Mouse (Mus musculus): ENCODE data around the gene Notch2. TPM values are rescaled to one million over a fixed set of nuclear protein-coding genes. Genes with fewer than 3 reads are reported as not detected.
A peak's percentile ranks its signal among the peaks of the same experiment; 100 is the strongest.
"Not testable (repeated sequence)": the region's sequence is repeated elsewhere in the genome, so short reads cannot be mapped to it uniquely, and the experiment has no call there.

Notch2 gene
- polyA plus RNA-seq, 1 experiment from 2014 or later = 15.6 TPM

DNA sequence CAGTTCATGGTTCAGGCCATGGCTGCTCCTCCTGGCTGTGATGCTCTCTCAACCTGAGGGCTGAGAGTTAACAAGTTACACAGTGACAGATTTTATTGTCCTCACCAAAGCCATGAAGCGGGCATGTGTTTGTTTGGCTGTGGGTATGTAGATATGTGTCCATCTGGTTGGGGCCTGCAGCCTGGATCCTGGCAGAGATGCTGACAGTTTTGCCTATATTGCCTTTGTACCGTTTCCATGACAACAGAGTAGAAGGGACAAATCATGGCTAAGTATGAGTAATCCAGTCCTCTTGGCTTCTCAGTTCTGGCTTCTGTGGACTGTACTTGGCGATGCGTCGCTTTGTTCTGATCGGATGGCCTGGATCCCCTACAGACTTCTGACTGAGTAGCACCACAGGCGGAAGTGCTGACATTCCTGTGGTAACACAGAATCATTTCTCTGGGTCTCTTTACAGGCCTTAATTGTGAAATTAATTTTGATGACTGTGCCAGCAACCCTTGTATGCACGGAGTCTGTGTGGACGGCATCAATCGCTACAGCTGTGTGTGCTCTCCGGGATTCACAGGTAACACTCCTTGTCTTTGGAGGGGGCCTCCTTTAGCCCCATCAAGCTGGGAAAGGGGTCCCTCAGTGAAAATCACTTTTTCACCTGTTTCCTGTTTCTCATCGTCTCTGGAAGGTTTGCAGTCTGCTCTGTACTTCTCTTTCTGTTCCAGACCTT is 93.4 kb downstream of the Notch2 start:
- Histone ChIP-seq H3K27me3 (ENCODE audit: insufficient read depth, poor library complexity, severe bottlenecking) (peaks cover 15% of the 10 kb centered on the region), H3K4me1 (replicated peaks) (peaks cover 32% of the 10 kb centered on the region), H3K36me3 (peaks cover 89% of the 10 kb centered on the region), H3K9me3 (peaks cover 13% of the 10 kb centered on the region), H3K27ac (no peak overlapping the region), H3K4me3 (no peak overlapping the region)
- 87% methylated on average over 12 of the region's 12 CpGs for WGBS
- DNase-seq (ENCODE audit: low spot score) = no peak

GRCm38 (mm10) chr3:98108416-98108815 is 95.1 kb downstream of the Notch2 start:
- Histone ChIP-seq H3K4me3 (no peak overlapping the region), H3K36me3 (peaks cover 89% of the 10 kb centered on the region), H3K4me1 (replicated peaks) (peaks cover 32% of the 10 kb centered on the region), H3K27me3 (ENCODE audit: insufficient read depth, poor library complexity, severe bottlenecking) (0 out of 2 replicates have a peak, but pooled peaks cover 10% of the 10 kb centered on the region), H3K27ac (no peak overlapping the region), H3K9me3 (no peaks in the 10 kb centered on the region)
- no peak for DNase-seq (ENCODE audit: low spot score)
- WGBS = 87% methylated on average over 4 of the region's 4 CpGs

DNA sequence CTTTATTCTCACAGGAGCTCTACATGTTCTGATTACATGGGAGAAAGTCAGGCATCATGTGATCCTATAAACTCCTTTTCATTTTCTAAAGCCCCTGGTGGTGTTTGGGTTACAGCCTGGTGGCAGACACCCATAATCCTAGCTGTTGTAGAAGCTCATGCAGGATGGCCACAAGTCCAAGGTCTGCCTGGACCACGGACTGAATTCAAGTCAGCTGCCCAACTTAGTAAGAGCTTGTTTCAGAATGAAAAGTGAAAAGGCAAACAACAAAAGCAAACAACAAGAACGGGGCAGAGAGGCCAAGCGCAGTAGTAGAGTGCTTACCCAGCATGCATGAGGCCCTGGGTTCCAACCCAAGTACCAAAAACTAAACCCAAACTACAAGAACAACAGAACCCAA is 95.5 kb downstream of the Notch2 start:
- H3K27me3 ChIP-seq (ENCODE audit: insufficient read depth, poor library complexity, severe bottlenecking) = 0 out of 2 replicates have a peak, but pooled peaks cover 10% of the 10 kb centered on the region
- H3K4me1 ChIP-seq (replicated peaks) = peaks cover 31% of the 10 kb centered on the region
- H3K9me3 ChIP-seq = no peaks in the 10 kb centered on the region
- H3K4me3 ChIP-seq = no peak overlapping the region
- H3K36me3 ChIP-seq = peaks cover 89% of the 10 kb centered on the region
- WGBS = 88% methylated on average over 3 of the region's 3 CpGs
- H3K27ac ChIP-seq = no peak overlapping the region
- no peak for DNase-seq (ENCODE audit: low spot score)

DNA sequence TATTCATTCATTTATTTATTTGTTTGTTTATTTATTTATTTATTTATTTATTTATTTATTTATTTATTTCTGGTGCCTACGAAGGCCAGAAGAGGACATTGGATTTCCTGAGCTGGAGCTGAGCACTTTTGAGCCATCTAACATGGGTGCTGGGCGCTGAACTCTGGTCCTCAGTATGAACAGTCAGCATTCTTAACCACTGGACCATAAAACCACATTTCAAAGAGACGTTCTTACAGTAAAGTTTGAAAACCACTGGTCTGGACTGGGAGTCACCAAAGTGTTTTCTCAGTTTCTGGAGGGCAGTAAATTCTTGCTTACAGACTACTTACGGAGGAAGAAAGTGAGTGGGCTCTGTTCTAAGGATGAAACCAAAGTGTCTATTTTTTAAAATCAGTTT is 97.3 kb downstream of the Notch2 start:
- no peak for DNase-seq (ENCODE audit: low spot score)
- 85% methylated on average over 4 of the region's 4 CpGs for WGBS
- Histone ChIP-seq H3K9me3 (no peaks in the 10 kb centered on the region), H3K36me3 (peaks cover 89% of the 10 kb centered on the region), H3K4me1 (replicated peaks) (peaks cover 14% of the 10 kb centered on the region), H3K27ac (no peak overlapping the region), H3K27me3 (ENCODE audit: insufficient read depth, poor library complexity, severe bottlenecking) (0 out of 2 replicates have a peak, but pooled peaks cover 10% of the 10 kb centered on the region), H3K4me3 (no peak overlapping the region)

GRCm38 (mm10) chr3:98118252-98118651 is 104.9 kb downstream of the Notch2 start:
- DNase-seq (ENCODE audit: low spot score) = no peak
- Histone ChIP-seq H3K4me3 (no peak overlapping the region), H3K36me3 (peaks cover 93% of the 10 kb centered on the region), H3K27me3 (ENCODE audit: insufficient read depth, poor library complexity, severe bottlenecking) (no peaks in the 10 kb centered on the region), H3K27ac (no peak overlapping the region), H3K9me3 (no peaks in the 10 kb centered on the region), H3K4me1 (replicated peaks) (peaks cover 28% of the 10 kb centered on the region)
- 94% methylated on average over 3 of the region's 3 CpGs for WGBS

DNA sequence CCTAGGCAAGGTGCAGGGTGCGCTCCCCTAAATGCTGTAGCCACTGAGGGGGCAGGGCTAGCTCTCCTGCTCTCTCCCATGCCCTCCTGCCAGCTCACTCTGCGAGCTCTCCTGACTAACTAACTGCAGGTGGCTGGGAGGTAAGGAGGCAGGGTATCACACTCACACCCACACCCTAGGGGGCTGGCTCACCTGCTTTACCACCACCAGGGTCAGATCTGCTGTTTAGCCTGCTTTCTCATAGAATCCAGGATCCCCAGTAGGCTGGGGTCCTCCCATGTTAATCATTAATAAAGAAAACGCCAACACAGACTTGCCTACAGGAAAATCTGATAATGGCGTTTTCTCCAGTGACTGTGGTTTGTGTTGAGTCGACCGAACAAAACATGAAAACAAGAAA is 106.0 kb downstream of the Notch2 start:
- Histone ChIP-seq H3K27me3 (ENCODE audit: insufficient read depth, poor library complexity, severe bottlenecking) (no peaks in the 10 kb centered on the region), H3K9me3 (no peaks in the 10 kb centered on the region), H3K4me3 (no peak overlapping the region), H3K36me3 (peaks cover 93% of the 10 kb centered on the region), H3K27ac (no peak overlapping the region), H3K4me1 (replicated peaks) (peaks cover 28% of the 10 kb centered on the region)
- DNase-seq (ENCODE audit: low spot score) = no peak
- WGBS = 85% methylated on average over 6 of the region's 6 CpGs

DNA sequence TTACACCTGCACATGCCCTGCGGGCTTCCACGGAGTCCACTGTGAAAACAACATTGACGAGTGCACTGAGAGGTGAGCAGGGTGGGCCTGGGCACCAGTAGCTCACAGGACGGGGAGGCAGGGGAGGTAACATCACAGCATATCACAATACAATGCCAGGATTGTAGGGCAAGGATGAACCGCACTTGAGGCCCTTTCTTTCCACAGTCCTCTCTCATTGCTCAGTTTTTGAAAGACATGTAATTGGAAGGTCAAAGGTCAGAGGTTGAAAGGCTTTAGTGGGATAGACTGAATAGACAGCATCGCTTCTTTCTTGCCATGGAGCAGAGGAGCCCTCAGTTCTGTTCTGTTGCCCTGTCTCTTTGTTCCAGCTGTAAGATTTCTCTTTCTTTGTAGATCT is 107.6 kb downstream of the Notch2 start:
- peaks cover 28% of the 10 kb centered on the region for H3K4me1 ChIP-seq (replicated peaks)
- no peak overlapping the region for H3K4me3 ChIP-seq
- H3K36me3 ChIP-seq = peaks cover 93% of the 10 kb centered on the region
- peak overlapping the region; percentile 77 for H3K27ac ChIP-seq
- no peaks in the 10 kb centered on the region for H3K9me3 ChIP-seq
- WGBS = 21% methylated on average over 6 of the region's 6 CpGs
- DNase-seq (ENCODE audit: low spot score) = peak; percentile 33
- H3K27me3 ChIP-seq (ENCODE audit: insufficient read depth, poor library complexity, severe bottlenecking) = no peaks in the 10 kb centered on the region

- H3K27me3 ChIP-seq (ENCODE audit: insufficient read depth, poor library complexity, severe bottlenecking) = no peaks in the 10 kb centered on the region
- H3K4me1 ChIP-seq (replicated peaks) = no peaks in the 10 kb centered on the region; the same call in 1 of the 2 replicates
- peaks cover 93% of the 10 kb centered on the region for H3K36me3 ChIP-seq
- no peak overlapping the region for H3K27ac ChIP-seq
- H3K4me3 ChIP-seq = no peak overlapping the region
- no peak for DNase-seq (ENCODE audit: low spot score)
- H3K9me3 ChIP-seq = no peaks in the 10 kb centered on the region
- WGBS = 93% methylated on average over 2 of the region's 2 CpGs
Observed at GRCm38 (mm10) chr3:98127775-98128174, 114.4 kb downstream of the Notch2 start.

DNA sequence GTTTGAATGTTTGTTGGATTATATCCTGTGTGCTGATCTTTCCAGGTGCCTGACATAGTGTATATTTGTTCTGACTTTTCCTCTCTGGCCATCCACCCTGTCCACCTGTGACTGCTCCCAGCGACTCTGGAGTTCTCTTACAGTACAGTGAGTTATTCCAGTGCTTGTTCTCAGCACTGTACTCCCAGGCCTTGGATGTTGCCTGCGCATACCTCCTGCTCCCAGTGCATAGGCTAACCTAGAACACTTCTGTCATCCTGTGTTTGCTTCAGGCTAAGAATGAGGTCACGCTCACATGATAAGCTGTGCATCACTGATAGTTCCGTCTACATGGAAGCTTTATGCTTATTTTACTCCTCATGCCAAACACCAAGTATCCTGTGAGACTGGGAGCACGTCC is 115.4 kb downstream of the Notch2 start:
- Histone ChIP-seq H3K4me3 (no peak overlapping the region), H3K27me3 (ENCODE audit: insufficient read depth, poor library complexity, severe bottlenecking) (no peaks in the 10 kb centered on the region), H3K4me1 (replicated peaks) (no peaks in the 10 kb centered on the region; the same call in 1 of the 2 replicates), H3K27ac (no peak overlapping the region), H3K36me3 (peaks cover 90% of the 10 kb centered on the region), H3K9me3 (no peaks in the 10 kb centered on the region)
- 93% methylated on average over 5 of the region's 5 CpGs for WGBS
- DNase-seq (ENCODE audit: low spot score) = no peak

- H3K9me3 ChIP-seq; DNase-seq (ENCODE audit: low spot score); H3K4me1 ChIP-seq (replicated peaks); H3K4me3 ChIP-seq; H3K27me3 ChIP-seq (ENCODE audit: insufficient read depth, poor library complexity, severe bottlenecking); H3K27ac ChIP-seq: not testable (repeated sequence)
- H3K36me3 ChIP-seq = peaks cover 87% of the 10 kb centered on the region
- 87% methylated on average over 4 of the region's 4 CpGs for WGBS
Observed at GRCm38 (mm10) chr3:98132140-98132539, 118.8 kb downstream of the Notch2 start.

DNA sequence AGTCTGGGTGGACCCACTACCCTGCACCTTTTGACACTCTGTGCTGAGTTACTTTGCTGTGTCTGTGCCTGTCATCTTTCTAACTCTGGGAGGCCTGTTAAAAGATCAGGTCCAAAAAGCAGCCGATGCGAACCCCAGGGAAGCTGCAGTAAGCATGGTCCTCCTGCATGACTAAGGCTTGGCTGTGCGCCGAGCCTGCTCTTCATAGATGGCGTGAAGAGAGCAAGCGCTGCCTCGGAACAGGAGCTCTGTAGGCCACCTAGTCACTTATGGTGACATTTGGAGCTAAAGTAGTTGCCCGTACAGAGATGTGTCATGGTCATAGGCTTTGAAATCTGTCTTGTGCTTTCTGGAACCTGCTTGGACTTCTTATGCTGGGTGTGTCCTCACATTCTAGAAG is 119.3 kb downstream of the Notch2 start:
- no peak for DNase-seq (ENCODE audit: low spot score)

GRCm38 (mm10) chr3:98141456-98141855 is 128.1 kb downstream of the Notch2 start:
- Histone ChIP-seq H3K27me3 (ENCODE audit: insufficient read depth, poor library complexity, severe bottlenecking) (no peaks in the 10 kb centered on the region), H3K9me3 (no peaks in the 10 kb centered on the region), H3K27ac (no peak overlapping the region), H3K4me1 (replicated peaks) (no peaks in the 10 kb centered on the region), H3K36me3 (peaks cover 100% of the 10 kb centered on the region), H3K4me3 (no peak overlapping the region)
- WGBS = 94% methylated on average over 15 of the region's 15 CpGs
- no peak for DNase-seq (ENCODE audit: low spot score)

More for the DNA sequence above, 119.3 kb downstream of the Notch2 start:
- no peaks in the 10 kb centered on the region for H3K9me3 ChIP-seq
- no peak overlapping the region for H3K4me3 ChIP-seq
- H3K27ac ChIP-seq = no peak overlapping the region
- H3K36me3 ChIP-seq = peaks cover 87% of the 10 kb centered on the region
- no peaks in the 10 kb centered on the region for H3K4me1 ChIP-seq (replicated peaks)
- H3K27me3 ChIP-seq (ENCODE audit: insufficient read depth, poor library complexity, severe bottlenecking) = no peaks in the 10 kb centered on the region
- WGBS = 95% methylated on average over 8 of the region's 8 CpGs

GRCm38 (mm10) chr3:98142862-98143261 is 129.5 kb downstream of the Notch2 start:
- Histone ChIP-seq H3K4me3 (no peak overlapping the region), H3K9me3 (no peaks in the 10 kb centered on the region), H3K36me3 (peaks cover 100% of the 10 kb centered on the region), H3K27me3 (ENCODE audit: insufficient read depth, poor library complexity, severe bottlenecking) (no peaks in the 10 kb centered on the region), H3K27ac (no peak overlapping the region), H3K4me1 (replicated peaks) (no peaks in the 10 kb centered on the region)
- 96% methylated on average over 13 of the region's 13 CpGs for WGBS
- no peak for DNase-seq (ENCODE audit: low spot score)

Data from hindbrain, embryonic 10.5 days (tissue).